Mouse (Mus musculus) spleen, postnatal 4 days (tissue): ENCODE data around the gene Megf6.

Experiments
- DNase-seq, 2 experiments: peaks; one replicate each; pipeline ENCODE4 v3.0.0; 2022; ENCODE audit warnings: low spot score in 2 of 2

Gene Megf6

GRCm38 (mm10) chr4:154252537-154253255, 82.2 kb downstream of the Megf6 start:
- DNase-seq = no peak

- no peak for DNase-seq
Measured at GRCm38 (mm10) chr4:154260755-154261154, 90.2 kb downstream of the Megf6 start.

DNA sequence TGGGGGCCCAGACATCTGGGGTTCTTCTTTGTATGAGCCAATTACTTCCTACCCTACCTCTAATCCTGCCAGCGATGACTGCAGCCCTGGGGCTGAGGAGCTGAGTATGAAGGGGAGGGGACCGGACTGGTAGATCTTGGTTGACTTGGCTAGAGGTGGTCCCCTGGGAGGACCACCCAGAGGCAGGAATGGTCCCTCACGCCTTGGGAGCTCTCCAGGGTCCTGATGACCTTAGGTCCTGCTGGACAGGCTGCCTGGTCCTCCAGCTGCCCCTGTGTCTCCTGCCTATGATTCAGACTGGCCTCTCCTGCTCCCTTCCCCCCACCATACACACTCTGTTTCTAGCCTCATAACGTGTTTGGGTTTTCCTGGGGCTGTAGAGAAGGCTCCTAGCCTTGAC, 91.5 kb downstream of the Megf6 start:
- DNase-seq = no peak

GRCm38 (mm10) chr4:154267511-154267910, 97.0 kb downstream of the Megf6 start:
- DNase-seq = no peak

DNA sequence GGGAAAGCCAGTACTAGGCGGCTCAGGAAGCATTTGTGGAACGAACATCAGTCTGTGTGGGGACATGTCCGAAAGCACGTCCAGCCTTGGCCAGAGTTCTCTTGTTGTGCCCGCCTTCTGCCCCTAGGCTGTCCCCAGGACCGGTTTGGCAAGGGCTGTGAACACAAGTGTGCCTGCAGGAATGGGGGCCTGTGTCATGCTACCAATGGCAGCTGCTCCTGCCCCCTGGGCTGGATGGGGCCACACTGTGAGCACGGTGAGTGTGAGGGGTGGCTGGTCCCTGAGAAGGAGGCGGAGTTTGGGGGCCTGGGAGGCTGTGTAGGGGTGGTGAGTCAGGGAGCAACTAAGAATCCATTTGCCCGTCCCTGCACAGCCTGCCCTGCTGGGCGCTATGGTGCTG, 99.0 kb downstream of the Megf6 start:
- DNase-seq = no peak

DNA sequence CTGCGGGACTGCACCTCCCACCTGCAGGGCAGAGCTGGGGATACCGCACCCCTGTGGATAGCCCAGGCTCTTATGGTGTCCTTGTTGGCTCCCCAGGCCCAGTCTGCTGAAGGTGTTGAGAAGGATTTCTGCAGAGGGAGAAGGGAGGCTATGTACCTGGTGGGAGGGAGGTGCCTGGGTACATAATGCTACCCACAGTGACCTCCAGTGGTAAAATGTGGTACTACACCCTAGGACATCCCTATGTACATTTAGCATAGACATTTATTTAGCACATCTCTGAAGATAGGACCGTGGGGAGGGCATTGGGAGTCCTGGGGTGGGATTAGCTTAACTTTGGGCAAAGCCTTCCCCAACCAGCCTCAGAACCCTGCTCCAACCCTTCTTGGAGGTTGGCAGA, 102.5 kb downstream of the Megf6 start:
- DNase-seq = peak; percentile 45 to 74

GRCm38 (mm10) chr4:154279481-154279880, 109.0 kb downstream of the Megf6 start:
- DNase-seq = no peak

DNA sequence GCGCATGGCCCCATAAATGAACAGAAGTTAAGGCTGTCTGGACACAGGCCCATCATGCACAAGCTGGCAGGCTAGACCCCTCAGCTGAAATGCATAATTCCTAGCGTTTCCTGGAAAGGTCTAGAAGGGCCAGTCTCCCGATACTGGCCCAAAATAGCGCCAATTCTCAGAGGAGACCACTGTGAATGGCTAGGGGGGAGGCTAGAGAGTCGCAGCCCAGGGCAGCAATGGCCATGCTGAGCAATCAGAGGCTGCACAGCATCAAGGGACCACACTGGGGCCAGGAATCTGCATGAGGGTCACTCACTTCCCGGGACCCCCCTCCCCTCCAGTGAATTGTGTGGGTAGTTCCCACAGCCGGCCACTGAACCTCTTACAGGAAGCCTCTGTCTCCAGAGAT, 113.1 kb downstream of the Megf6 start:
- no peak for DNase-seq

DNA sequence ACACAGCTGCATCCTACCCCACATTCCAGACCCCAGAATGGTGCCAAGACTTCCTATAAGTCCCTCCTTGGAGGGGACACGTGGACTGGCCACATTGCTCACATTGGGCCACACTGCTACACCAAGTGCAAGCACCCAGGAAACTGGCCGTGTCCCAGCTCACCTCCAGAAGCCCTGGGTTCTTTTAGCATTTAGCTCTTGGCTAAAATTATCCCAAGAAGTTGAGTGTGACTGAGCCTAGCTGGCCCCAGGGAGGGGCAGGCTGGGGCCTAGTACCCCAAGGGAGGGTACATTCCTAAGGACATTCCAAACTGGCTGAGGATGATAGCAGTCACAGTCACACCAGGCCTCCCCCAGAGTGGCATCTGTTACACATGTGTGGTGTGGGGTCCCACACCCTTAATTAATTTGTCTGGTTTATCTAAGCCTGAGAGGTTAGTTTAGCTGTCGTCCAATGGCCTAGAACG, 123.2 kb downstream of the Megf6 start:
- no peak for DNase-seq

GRCm38 (mm10) chr4:154294262-154294731, 123.8 kb downstream of the Megf6 start:
- DNase-seq = no peak

DNA sequence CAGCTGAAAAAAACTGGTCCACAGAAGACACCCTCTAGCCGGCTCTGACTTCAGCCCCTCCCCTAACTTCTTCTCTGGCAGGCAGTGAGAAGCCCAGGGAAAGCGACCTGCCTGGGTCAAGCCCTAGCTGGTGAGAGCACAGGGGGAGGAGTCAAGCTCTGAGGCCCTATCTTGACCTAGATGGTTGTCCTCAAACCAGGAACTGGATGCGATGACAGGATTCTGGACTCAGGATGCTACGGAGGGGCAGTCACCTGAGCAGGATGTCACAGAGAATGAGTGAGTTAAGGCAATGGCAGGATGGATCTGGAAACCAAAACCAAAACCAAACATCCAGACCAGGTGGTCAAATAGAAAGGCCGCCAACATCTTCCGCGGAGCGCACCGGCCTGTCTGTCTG, 127.2 kb downstream of the Megf6 start:
- DNase-seq = no peak

GRCm38 (mm10) chr4:154299541-154300271, 129.2 kb downstream of the Megf6 start:
- DNase-seq = no peak

DNA sequence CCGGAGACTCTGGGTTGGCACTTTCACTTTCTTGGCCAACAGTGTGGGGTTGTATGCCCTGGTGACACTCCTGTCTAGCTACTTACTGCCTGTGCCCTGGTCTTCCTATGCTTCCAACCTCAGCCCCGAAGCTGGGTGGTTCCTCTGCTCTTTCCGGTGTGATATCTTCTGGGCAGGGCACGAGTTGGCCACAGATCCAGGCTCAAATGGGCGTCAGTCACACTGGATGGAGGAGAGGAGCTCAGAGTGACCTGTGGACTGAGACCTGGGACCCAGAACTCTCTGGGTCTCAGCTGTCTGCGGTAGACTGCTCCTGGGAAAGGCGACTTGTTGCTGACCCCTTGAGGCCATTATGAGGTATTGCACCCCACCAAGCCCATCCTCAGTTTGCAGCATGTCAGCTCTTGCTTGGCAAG, 130.9 kb downstream of the Megf6 start, which contains the start of gene Arhgef16:
Arhgef16 (minus strand) TSS at position 211 of the 416 bp plus-strand sequence.
- DNase-seq = no peak

DNA sequence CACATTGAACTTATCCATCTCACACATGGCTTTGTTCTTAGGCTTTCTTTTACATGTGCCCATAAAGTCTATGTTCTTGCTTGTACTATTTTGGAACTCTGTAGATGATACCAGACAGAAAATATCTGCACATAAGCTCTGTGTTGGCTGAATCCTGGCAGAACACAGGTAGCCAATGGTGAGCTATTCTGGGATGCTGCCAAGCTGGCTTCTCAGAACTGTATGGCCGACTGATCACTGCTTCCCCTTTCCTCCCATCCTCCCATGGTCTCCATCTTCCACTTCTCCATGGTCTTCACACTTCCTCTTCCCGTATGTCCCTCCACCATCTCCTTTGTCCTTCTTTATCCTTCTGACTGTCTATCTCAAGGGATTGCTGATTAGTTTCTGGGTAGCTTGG, 138.6 kb downstream of the Megf6 start:
- DNase-seq = no peak

DNA sequence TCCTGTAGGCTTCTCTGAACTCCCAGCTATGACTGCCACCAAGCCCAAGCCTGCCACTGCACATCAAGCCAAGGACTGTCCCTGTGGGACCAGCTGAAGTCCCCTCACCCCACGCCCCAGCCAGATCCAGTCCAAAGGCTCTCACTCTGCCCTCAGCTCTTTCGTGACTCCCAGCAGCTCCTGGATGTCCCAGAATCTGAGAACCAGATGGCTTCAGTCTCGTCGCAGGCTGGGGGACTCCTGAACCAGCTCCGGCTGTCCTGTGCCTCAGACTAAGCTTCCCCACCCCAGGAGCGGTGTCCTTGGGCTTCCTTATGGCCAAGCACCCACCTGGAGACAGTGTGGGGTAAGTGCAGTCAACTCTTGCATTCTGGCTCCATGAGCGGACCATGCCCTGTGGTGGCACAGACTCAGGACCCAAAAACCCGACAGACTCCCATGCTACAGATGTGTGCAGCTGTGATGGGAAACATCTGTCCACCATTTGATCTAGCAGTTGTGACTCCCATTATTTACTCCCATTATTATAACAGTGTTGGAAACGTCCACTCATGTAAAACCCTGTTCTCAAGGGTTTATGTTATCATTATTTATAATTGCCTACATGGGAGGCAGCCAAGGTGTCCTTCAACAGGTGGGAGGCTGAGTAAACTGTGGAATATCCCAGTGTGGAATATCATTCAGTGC, 140.2 kb downstream of the Megf6 start:
- DNase-seq = no peak

- no peak for DNase-seq
Measured at GRCm38 (mm10) chr4:154312143-154312812, 141.7 kb downstream of the Megf6 start.

DNA sequence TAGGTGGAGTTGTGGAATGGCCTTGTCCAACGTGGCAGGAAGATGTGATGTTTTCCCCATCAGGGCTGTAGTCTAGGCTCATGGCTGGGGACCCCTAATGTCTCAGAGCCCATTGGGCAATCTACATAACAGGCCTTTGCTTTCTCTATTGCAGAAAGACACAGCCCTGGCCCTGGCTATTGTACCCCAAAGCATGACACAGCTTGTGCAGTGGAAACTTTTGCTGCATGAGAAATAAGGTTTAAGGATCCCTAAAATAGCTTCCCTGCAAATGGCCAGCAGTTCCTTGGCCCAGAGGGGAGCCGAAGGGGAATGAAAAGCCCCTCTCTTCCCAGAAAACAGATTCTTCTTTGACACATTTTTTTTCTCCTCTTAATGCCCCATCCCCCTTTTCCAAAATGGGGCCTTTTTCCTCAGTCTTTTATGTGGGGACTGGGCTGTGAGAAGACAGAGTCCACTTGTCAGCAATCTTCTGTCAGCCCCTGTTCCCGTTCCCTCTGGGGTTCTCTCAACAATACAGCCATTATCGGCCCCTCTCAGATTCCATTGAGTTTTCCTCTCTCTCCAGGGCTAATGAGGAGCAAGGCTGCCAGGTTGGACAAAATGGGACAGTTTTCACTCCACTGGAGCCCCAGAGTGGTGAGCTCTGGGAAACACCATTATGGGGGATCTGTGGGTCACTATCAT, 142.5 kb downstream of the Megf6 start:
- no peak for DNase-seq

- DNase-seq = no peak
Measured at GRCm38 (mm10) chr4:154313622-154313967, 143.1 kb downstream of the Megf6 start.
